Mouse (Mus musculus): Measurements from ENCODE around the gene Cyb561d2.
"Not testable (repeated sequence)": the region's sequence is repeated elsewhere in the genome, so short reads cannot be mapped to it uniquely, and the experiment has no call there.

Cyb561d2 gene

GRCm38 (mm10) chr9:107571534-107572326 lies 29.7 kb upstream of the Cyb561d2 start:
- DNase-seq (ENCODE audit: low read depth, low spot score) = no peak

GRCm38 (mm10) chr9:107570845-107571244 lies 28.9 kb upstream of the Cyb561d2 start:
- DNase-seq (ENCODE audit: low read depth, low spot score) = no peak

- DNase-seq (ENCODE audit: low read depth, low spot score) = no peak
These were observed 28.0 kb upstream of the Cyb561d2 start for GRCm38 (mm10) chr9:107570016-107570415.

- DNase-seq (ENCODE audit: low read depth, low spot score) = no peak
These were observed 27.3 kb upstream of the Cyb561d2 start for GRCm38 (mm10) chr9:107569270-107569669.

GRCm38 (mm10) chr9:107568331-107569261 lies 26.6 kb upstream of the Cyb561d2 start:
- peak; percentile 89 for DNase-seq (ENCODE audit: low read depth, low spot score)

- DNase-seq (ENCODE audit: low read depth, low spot score) = no peak
These were observed 25.8 kb upstream of the Cyb561d2 start, which contains the start of gene Hyal2 for GRCm38 (mm10) chr9:107567702-107568319. Gene Hyal2 (plus strand): TSS chr9:107567945.

- DNase-seq (ENCODE audit: low read depth, low spot score) = no peak
These were observed 24.9 kb upstream of the Cyb561d2 start for GRCm38 (mm10) chr9:107566855-107567254.

- peak; percentile 75 for DNase-seq (ENCODE audit: low read depth, low spot score)
These were observed 24.2 kb upstream of the Cyb561d2 start for GRCm38 (mm10) chr9:107566041-107566709.

GRCm38 (mm10) chr9:107565556-107565955 lies 23.6 kb upstream of the Cyb561d2 start:
- DNase-seq (ENCODE audit: low read depth, low spot score) = not testable (repeated sequence)

GRCm38 (mm10) chr9:107563029-107563581 lies 21.1 kb upstream of the Cyb561d2 start, which contains the start of gene Tusc2:
Gene Tusc2 (plus strand): TSS chr9:107563255.
- peak; percentile 93 for DNase-seq (ENCODE audit: low read depth, low spot score)

GRCm38 (mm10) chr9:107556346-107556745 lies 14.4 kb upstream of the Cyb561d2 start:
- DNase-seq (ENCODE audit: low read depth, low spot score) = no peak

- DNase-seq (ENCODE audit: low read depth, low spot score) = no peak
These were observed 13.7 kb upstream of the Cyb561d2 start for GRCm38 (mm10) chr9:107555701-107556100.

- DNase-seq (ENCODE audit: low read depth, low spot score) = no peak
These were observed 13.1 kb upstream of the Cyb561d2 start for GRCm38 (mm10) chr9:107555031-107555457.

- DNase-seq (ENCODE audit: low read depth, low spot score) = peak; percentile 99
These were observed 12.4 kb upstream of the Cyb561d2 start for GRCm38 (mm10) chr9:107554319-107554825.

- peak; percentile 48 for DNase-seq (ENCODE audit: low read depth, low spot score)
These were observed 11.7 kb upstream of the Cyb561d2 start for GRCm38 (mm10) chr9:107553541-107554318.

- DNase-seq (ENCODE audit: low read depth, low spot score) = no peak
These were observed 10.8 kb upstream of the Cyb561d2 start for GRCm38 (mm10) chr9:107552690-107553393.

GRCm38 (mm10) chr9:107551890-107552355 lies 9.9 kb upstream of the Cyb561d2 start:
- no peak for DNase-seq (ENCODE audit: low read depth, low spot score)

GRCm38 (mm10) chr9:107551117-107551889 lies 9.3 kb upstream of the Cyb561d2 start, which contains the start of gene Rassf1:
Gene Rassf1 (plus strand): TSS chr9:107551555.
- DNase-seq (ENCODE audit: low read depth, low spot score) = peak; percentile 66
